Comparison of ENCODE assay signal across 22 mouse cellular contexts in the genomic region with DNA sequence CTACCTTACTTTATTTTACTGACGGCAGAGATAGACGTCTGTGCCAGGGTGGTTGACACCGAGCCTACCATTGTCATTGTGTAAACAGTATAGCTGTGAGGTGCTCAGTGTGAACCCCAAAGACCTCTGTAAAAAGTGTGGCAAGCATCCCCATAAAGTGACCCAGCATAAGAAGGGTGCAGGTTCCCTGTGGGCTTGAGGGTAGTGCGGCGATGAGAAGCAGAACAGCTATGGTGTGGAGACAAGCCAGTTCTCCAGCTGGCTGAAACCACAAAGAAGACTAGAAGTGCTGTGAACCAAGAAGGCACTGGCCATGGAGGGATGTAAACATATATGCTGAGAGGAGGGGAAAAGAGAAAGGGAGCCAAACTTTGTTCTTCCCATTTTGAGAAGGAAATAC.
"Had no signal": no experiment of that assay in that cellular context is flagged by ENCODE, and none has a peak within 500 bp of the region (broad histone marks: within the 10 kb centered on the region; RNA-seq: fewer than 3 reads in every experiment).

No protein-coding gene starts in this region.

- H3K4me3 ChIP-seq: liver, embryonic 15.5 days; lung, embryonic 15.5 days; megakaryocyte, embryonic 14.5 days; midbrain, embryonic 13.5 days; midbrain, embryonic 15.5 days; myocyte; neural tube, embryonic 13.5 days; neural tube, embryonic 15.5 days had no signal

- DNase-seq: liver, postnatal 0 days; lung, adult 2 months; lung, postnatal 14 days; lung, postnatal 36 days; retina, postnatal 1 day; right cerebral cortex, adult 18-20 months; right cerebral cortex, postnatal 25 days; right cerebral cortex, postnatal 4 days; spleen, adult 18-20 months; thymus, adult 2 months; thymus, postnatal 25 days; thymus, postnatal 4 days had no signal

- H3K27ac ChIP-seq: liver, embryonic 15.5 days; lung, embryonic 15.5 days; macrophage; midbrain, embryonic 13.5 days; midbrain, embryonic 15.5 days; neural tube, embryonic 13.5 days; neural tube, embryonic 15.5 days had no signal

- H3K4me1 ChIP-seq: liver, embryonic 15.5 days; lung, embryonic 15.5 days; midbrain, embryonic 13.5 days; midbrain, embryonic 15.5 days; neural tube, embryonic 13.5 days; neural tube, embryonic 15.5 days had no signal

- ATAC-seq: liver, postnatal 0 days; lung, postnatal 0 days; midbrain, embryonic 13.5 days; midbrain, embryonic 15.5 days had no signal

- H3K9me3 ChIP-seq: liver, embryonic 15.5 days; lung, embryonic 15.5 days; megakaryocyte, embryonic 14.5 days; midbrain, embryonic 13.5 days; midbrain, embryonic 15.5 days; neural tube, embryonic 13.5 days; neural tube, embryonic 15.5 days had no signal

- H3K36me3 ChIP-seq: liver, embryonic 15.5 days; lung, embryonic 15.5 days; midbrain, embryonic 13.5 days; midbrain, embryonic 15.5 days; neural tube, embryonic 13.5 days; neural tube, embryonic 15.5 days had no signal

- H3K27me3 ChIP-seq: lung, embryonic 15.5 days; megakaryocyte, embryonic 14.5 days; midbrain, embryonic 13.5 days; midbrain, embryonic 15.5 days; neural tube, embryonic 13.5 days; neural tube, embryonic 15.5 days had no signal
